Mouse (Mus musculus): Measurements from ENCODE around the gene Epha2. TPM values are rescaled to one million over a fixed set of nuclear protein-coding genes. Genes with fewer than 3 reads are reported as not detected.

The Epha2 gene
- total RNA-seq, 1 experiment from 2014 or later = not detected

- no peak for ATAC-seq (replicated peaks; ENCODE audit: insufficient number of reproducible peaks, low FRiP score, low TSS enrichment, poor library complexity, severe bottlenecking)
These were observed 23.9 kb upstream of the Epha2 start for GRCm38 (mm10) chr4:141277157-141277556.

- no peak for ATAC-seq (replicated peaks; ENCODE audit: insufficient number of reproducible peaks, low FRiP score, low TSS enrichment, poor library complexity, severe bottlenecking)
These were observed 22.9 kb upstream of the Epha2 start for GRCm38 (mm10) chr4:141278154-141278553.

GRCm38 (mm10) chr4:141279327-141279726, 21.7 kb upstream of the Epha2 start:
- ATAC-seq (replicated peaks; ENCODE audit: insufficient number of reproducible peaks, low FRiP score, low TSS enrichment, poor library complexity, severe bottlenecking) = no peak

- ATAC-seq (replicated peaks; ENCODE audit: insufficient number of reproducible peaks, low FRiP score, low TSS enrichment, poor library complexity, severe bottlenecking) = no peak
These were observed 21.3 kb upstream of the Epha2 start for GRCm38 (mm10) chr4:141279783-141280182.

- no peak for ATAC-seq (replicated peaks; ENCODE audit: insufficient number of reproducible peaks, low FRiP score, low TSS enrichment, poor library complexity, severe bottlenecking)
These were observed 20.6 kb upstream of the Epha2 start for GRCm38 (mm10) chr4:141280471-141280870.

- ATAC-seq (replicated peaks; ENCODE audit: insufficient number of reproducible peaks, low FRiP score, low TSS enrichment, poor library complexity, severe bottlenecking) = 0 out of 2 replicates have a peak, but pooled peaks have one; percentile 2
These were observed 19.9 kb upstream of the Epha2 start for GRCm38 (mm10) chr4:141281153-141281552.

- ATAC-seq (replicated peaks; ENCODE audit: insufficient number of reproducible peaks, low FRiP score, low TSS enrichment, poor library complexity, severe bottlenecking) = peak; percentile 72
These were observed 19.5 kb upstream of the Epha2 start for GRCm38 (mm10) chr4:141281578-141281977.

- no peak for ATAC-seq (replicated peaks; ENCODE audit: insufficient number of reproducible peaks, low FRiP score, low TSS enrichment, poor library complexity, severe bottlenecking)
These were observed 19.0 kb upstream of the Epha2 start for GRCm38 (mm10) chr4:141282087-141282486.

GRCm38 (mm10) chr4:141282623-141283022, 18.4 kb upstream of the Epha2 start:
- ATAC-seq (replicated peaks; ENCODE audit: insufficient number of reproducible peaks, low FRiP score, low TSS enrichment, poor library complexity, severe bottlenecking) = no peak

- no peak for ATAC-seq (replicated peaks; ENCODE audit: insufficient number of reproducible peaks, low FRiP score, low TSS enrichment, poor library complexity, severe bottlenecking)
These were observed 17.7 kb upstream of the Epha2 start for GRCm38 (mm10) chr4:141283176-141283878.

GRCm38 (mm10) chr4:141283879-141284411, 17.1 kb upstream of the Epha2 start:
- ATAC-seq (replicated peaks; ENCODE audit: insufficient number of reproducible peaks, low FRiP score, low TSS enrichment, poor library complexity, severe bottlenecking) = no peak

GRCm38 (mm10) chr4:141284486-141284885, 16.6 kb upstream of the Epha2 start:
- no peak for ATAC-seq (replicated peaks; ENCODE audit: insufficient number of reproducible peaks, low FRiP score, low TSS enrichment, poor library complexity, severe bottlenecking)

GRCm38 (mm10) chr4:141285128-141285527, 15.9 kb upstream of the Epha2 start:
- ATAC-seq (replicated peaks; ENCODE audit: insufficient number of reproducible peaks, low FRiP score, low TSS enrichment, poor library complexity, severe bottlenecking) = no peak

GRCm38 (mm10) chr4:141286860-141287517, 14.1 kb upstream of the Epha2 start:
- ATAC-seq (replicated peaks; ENCODE audit: insufficient number of reproducible peaks, low FRiP score, low TSS enrichment, poor library complexity, severe bottlenecking) = no peak

- ATAC-seq (replicated peaks; ENCODE audit: insufficient number of reproducible peaks, low FRiP score, low TSS enrichment, poor library complexity, severe bottlenecking) = peak; percentile 9; the same call in 1 of the 2 replicates
These were observed 13.5 kb upstream of the Epha2 start for GRCm38 (mm10) chr4:141287518-141288004.

- no peak for ATAC-seq (replicated peaks; ENCODE audit: insufficient number of reproducible peaks, low FRiP score, low TSS enrichment, poor library complexity, severe bottlenecking)
These were observed 12.9 kb upstream of the Epha2 start for GRCm38 (mm10) chr4:141288152-141288551.

- no peak for ATAC-seq (replicated peaks; ENCODE audit: insufficient number of reproducible peaks, low FRiP score, low TSS enrichment, poor library complexity, severe bottlenecking)
These were observed 9.3 kb upstream of the Epha2 start for GRCm38 (mm10) chr4:141291571-141292375.

GRCm38 (mm10) chr4:141295774-141296186, 5.3 kb upstream of the Epha2 start:
- ATAC-seq (replicated peaks; ENCODE audit: insufficient number of reproducible peaks, low FRiP score, low TSS enrichment, poor library complexity, severe bottlenecking) = no peak

- ATAC-seq (replicated peaks; ENCODE audit: insufficient number of reproducible peaks, low FRiP score, low TSS enrichment, poor library complexity, severe bottlenecking) = no peak
These were observed 3.1 kb upstream of the Epha2 start for GRCm38 (mm10) chr4:141297934-141298333.
